Mouse (Mus musculus): ENCODE results near the gene Adamts4.

Adamts4 gene

DNA sequence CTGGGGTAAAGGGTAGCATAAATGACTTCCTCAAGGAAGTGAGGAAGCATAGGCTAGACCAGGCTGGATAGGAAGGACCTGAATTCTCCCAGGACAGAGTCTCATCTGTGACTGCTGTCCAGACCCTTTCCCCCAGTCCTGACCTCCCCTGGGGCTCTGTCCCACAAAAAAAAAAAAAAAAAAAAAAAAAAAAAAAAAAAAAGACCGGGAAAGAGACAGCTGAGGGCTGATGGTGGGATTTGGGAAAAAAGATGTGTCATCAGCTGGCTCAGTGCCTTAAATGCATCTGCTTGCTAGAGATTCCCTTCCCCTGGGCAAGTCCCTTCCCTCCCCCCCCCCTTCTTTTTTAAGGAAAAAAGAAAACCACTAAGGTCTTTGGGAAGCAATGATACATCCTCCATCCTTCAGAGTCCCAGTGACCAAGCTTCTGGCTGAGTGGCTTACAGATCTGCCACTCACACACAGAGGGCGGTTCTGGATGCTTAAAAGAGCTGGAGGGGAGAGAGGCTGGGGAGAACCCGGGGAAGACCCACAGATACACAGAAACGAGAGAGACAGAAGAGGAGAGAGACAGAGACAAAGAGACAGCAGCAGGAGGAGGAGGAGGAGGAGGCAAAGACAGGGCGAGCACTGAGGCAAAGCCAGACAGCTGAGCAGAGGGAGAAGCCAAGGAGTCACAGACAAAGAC, at the start of gene Adamts4:
TSS of gene Adamts4 (plus strand) at position 509 of the 688 bp plus-strand sequence.
- DNase-seq (ENCODE audit: low spot score in 2 of 2): no peak

DNA sequence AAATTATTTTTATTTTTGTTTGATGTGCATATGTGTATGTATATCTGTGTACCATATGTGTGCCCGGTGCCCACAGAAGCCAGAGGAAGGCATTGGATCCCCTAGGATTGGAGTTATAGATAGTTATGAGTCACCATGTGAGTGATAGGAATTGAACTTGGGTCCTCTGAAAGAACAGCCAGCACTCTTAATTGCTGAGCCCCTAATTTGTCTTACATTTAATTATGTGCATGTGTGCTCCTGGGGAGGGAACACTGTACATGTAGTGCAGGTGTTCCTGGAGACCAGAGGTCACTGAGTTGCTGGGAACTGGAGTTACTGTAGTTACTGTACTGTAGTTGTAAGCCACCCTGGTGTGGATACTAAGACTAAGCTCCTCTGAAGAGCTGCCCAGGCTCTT, 49.5 kb upstream of the Adamts4 start:
- no peak for DNase-seq (ENCODE audit: low spot score in 2 of 2)

DNA sequence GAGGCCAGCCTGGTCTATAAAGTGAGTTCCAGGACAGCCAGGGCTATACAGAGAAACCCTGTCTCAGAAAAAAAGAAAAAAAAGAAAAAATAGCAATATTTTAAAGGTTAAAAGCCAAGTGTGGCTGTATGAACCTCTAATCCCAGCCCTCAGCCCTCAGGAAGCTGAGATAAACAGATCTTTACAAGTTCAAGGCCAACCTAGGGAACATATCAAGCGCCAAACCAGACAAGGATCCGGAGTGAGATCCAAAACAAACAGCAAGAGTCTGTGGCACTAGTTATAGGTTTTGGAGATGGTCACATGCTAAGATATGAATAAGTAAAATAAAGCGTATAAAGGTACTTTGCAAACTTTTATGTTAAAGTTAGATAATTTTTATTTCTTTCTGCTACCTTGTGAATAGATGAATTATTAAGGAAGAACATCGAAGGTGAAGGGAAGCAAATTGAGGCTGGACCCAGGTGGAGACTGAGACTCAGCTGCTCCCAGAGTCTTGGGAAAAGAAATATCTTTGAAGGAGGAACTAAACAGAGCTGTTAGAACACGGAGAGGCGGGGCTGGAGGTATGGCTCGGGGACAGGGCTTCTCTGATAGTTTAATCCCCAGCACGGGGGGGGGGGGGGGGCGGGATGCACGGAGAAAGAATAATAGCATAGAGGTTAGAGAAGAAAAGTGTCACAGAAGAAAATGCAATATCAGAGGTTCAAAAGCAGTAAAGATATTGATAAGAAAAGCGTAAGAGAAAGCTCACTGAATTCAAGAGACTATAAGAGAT, 46.6 kb upstream of the Adamts4 start:
- no peak for DNase-seq (ENCODE audit: low spot score in 2 of 2)

DNA sequence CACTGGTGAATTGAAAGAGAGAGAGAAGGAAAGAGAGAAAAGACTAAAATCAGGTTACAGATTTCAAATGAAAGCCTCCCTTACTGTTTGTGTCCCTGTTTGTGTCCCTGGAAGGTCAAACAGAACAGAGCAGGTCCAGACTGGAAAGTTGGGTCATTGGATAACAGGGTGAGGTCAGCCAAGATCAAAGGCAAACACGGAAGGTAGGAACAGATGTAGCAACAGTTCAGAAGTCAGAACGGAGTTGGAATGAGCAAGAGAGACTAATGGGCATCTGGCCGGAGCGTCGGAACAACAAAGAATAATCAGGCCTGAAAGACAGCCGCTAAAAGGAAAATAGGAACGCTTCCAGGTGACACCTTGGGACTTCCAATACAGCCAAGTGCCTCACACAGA, 46.0 kb upstream of the Adamts4 start:
- no peak for DNase-seq (ENCODE audit: low spot score in 2 of 2)

DNA sequence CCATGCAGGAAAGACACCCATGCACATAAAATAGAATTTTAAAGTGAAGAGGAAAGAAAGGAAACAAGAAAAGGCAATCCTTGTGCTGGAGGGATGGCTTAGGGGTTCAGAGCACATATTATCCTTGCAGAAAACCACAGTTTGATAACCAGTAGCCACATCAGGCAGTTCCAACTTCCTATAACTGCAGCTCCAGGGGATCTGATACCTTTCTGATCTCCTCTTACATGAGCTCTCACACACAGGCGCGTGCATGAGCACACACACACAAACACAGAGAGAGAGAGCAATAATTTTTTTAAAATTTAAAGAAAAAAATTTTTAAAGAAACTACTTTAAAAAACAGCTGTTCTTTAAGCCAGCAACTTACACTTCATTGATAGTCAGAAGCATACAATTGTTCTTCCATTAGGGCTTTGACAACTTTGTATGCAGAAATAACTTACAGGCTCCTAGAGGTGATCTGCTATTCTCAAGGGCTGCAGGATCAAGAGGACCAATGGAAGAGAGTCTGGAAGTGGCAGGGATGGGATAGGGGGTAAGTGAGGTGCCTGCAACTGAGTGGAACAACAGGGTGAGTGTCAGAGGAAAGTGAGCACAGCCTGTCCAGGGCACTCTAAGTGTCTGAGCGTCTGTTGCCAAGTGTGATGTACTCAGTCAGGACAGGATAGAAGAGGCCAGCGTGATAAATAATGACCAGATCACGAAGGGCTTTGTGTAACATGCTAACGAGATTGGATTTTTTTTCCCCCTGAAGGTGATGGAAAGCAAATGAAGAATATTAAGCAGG, 44.3 kb upstream of the Adamts4 start:
- no peak for DNase-seq (ENCODE audit: low spot score in 2 of 2)

DNA sequence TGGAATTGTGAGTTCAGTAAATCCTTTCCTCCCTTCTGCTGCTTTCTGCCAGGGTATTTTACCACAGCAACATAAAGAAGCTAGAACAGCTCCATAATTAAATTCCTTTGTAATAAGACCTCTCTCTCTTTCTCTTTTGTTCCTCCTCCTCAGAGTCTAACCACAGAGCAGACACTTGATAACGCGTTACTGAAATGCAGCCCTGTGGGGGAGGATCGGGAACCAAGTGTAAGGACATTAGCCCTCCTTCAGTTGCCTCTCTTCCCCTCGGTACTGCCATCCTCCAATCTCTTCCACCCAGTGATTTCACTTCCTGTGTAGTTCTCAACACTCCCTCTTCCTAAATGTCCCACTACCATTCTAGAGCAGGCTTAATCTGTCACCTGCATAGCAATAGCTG, 40.8 kb upstream of the Adamts4 start:
- DNase-seq (ENCODE audit: low spot score in 2 of 2): no peak

GRCm38 (mm10) chr1:171212854-171213253, 37.4 kb upstream of the Adamts4 start:
- DNase-seq (ENCODE audit: low spot score in 2 of 2): no peak

GRCm38 (mm10) chr1:171213801-171214496, 36.3 kb upstream of the Adamts4 start, which contains the start of gene Nr1i3:
TSS of gene Nr1i3 (plus strand) at chr1:171213970.
- no peak for DNase-seq (ENCODE audit: low spot score in 2 of 2)

DNA sequence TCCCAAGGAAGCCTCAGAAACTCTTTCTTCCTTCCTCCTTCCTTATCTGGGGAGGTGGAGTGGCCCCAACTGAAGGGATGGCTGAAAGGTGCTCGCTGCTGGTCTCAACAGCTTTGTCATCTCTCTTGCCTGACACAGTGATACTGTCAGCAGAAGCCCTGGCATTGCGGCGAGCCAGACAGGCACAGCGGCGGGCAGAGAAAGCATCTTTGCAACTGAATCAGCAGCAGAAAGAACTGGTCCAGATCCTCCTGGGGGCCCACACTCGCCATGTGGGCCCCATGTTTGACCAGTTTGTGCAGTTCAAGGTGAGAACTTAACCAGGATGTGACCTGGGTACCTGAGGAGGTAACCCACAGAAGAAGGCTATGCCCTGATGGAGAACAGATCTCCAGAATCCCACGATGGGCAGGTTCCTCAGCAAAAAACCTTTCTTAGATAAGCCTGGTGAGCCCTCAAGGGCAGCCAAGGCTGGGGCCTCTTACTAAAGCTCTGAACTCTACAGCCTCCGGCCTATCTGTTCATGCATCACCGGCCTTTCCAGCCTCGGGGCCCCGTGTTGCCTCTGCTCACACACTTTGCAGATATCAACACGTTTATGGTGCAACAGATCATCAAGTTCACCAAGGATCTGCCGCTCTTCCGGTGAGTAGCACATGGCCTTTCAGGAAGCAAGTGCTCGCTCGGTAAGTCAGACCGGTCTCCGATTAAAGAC, 33.8 kb upstream of the Adamts4 start:
- no peak for DNase-seq (ENCODE audit: low spot score in 2 of 2)

DNA sequence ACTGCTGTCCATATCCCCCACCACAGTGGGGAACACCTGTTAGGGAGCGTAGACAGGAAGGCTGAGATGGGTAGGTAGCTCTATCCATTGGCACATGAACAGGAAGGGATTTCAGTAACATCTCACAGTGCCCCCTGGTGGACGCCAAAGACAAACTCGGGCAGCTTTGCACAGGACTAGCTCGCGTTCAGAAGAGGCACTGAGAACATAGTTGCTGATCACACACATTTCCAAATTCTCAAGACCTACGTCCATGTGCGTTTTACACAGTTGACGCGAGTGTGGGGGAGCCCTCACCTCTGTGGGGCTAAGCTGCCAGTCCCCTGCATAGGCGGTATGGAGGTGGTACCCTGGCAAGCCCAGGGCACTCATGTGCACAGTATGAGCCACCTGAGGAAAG, 29.4 kb upstream of the Adamts4 start:
- peak; percentile 73 to 82 for DNase-seq (ENCODE audit: low spot score in 2 of 2)

GRCm38 (mm10) chr1:171221281-171222193, 28.7 kb upstream of the Adamts4 start:
- DNase-seq (ENCODE audit: low spot score in 2 of 2): no peak

DNA sequence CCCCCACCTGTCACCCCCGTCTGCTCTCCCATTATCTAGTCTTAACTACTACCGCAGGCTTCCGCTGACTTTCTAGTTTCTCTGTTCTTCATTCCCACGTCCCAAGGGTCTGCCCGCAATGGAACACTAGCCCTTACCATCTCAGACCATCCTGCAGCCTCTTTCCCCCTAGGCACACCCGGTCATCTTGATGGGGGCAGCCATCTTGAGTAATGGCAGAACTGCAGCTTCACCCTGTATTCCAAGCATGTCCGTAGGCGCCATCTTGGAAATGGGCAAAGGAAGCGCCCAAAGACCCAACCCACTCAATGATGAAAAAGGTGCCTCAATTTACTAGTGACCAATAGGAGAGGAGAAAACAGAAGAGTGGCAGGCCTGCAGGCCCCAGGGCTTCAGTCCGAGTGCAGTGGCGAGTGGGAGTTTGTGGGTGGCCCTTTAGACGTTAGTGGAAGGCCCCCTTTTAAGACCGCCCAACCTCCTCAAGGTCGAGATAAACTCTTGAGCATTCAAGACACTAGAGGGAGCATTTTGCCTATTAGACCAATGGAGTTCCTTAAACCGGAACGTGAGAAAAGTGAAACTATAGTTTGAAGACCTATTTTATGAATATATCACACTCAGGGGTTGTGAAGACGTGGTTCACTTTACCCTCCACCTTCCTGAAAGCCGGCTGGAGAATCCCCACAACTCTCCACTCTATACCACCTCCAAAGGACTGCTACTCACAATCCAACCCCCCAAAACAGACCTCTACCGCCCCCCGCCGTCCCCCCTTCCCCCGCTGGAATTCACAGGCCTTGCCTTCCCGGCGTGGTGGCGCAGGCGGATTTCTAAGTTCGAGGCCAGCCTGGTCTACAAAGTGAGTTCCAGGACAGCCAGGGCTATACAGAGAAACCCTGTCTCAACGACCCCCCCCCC, 27.7 kb upstream of the Adamts4 start, which contains the start of gene Tomm40l:
TSS of gene Tomm40l (minus strand) at position 277 of the 918 bp plus-strand sequence.
- DNase-seq (ENCODE audit: low spot score in 2 of 2): peak; percentile 96 to 97

GRCm38 (mm10) chr1:171223168-171223567, 27.1 kb upstream of the Adamts4 start:
- no peak for DNase-seq (ENCODE audit: low spot score in 2 of 2)

GRCm38 (mm10) chr1:171223796-171224195, 26.4 kb upstream of the Adamts4 start:
- no peak for DNase-seq (ENCODE audit: low spot score in 2 of 2)

DNA sequence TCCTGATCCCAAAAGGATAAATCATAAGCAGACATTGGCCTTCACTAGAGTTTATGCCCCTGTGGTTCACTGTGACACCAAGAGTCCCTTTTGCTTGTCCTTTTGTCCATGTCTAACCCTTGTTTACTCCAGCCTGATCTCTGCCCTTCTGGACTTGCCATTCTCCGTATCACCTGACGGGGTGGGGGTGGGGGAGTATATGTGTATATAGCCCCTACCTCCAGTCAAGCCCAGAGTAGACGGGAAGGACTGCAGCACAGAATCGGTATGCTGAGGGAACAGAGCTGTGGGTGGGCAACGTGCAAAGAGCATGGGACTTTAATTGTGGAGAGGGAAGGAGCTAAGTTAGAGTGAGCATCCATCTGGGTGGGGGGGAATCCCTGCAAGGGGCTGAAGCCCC, 25.4 kb upstream of the Adamts4 start, which contains the start of gene Apoa2:
TSS of gene Apoa2 (plus strand) at position 198 of the 400 bp plus-strand sequence.
- no peak for DNase-seq (ENCODE audit: low spot score in 2 of 2)

DNA sequence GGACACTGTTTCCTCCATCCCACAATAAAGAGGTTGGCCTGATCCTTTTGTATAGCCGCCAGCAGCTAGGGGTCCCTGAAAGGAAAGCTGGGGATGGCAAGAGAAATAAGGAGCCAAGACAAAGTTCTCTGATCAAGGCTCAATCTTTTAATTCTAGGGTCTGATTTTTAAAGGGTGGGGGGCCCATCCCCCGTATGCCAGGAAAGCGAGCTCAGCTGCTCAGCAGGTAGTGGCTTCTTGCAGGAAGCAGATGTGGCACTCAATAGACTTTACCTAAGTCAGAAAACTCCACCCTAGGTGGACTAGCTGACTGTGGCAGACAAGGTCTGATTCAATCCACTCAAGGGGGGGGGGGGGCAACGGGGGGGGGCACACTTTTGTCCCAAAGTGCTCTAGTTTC, 23.4 kb upstream of the Adamts4 start:
- no peak for DNase-seq (ENCODE audit: low spot score in 2 of 2)

DNA sequence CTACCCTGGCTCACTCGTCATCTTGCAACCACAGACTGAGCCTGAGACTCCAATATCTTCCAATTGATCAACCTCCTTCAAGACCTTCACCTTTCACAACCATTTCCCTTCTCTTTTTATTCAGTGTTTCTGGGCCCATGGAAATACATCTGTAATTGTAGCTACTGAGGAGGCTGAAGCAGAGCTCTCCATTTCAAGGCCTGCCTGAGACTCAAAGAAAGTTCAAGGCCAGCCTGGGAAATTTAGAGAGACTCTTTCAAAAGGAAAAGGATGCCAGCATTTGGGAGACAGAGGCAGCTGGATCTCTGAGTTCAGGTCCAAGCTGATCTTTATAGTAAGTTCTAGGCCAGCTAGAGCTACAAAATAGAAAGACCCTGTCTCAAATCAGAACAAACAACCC, 22.3 kb upstream of the Adamts4 start:
- DNase-seq (ENCODE audit: low spot score in 2 of 2): no peak

DNA sequence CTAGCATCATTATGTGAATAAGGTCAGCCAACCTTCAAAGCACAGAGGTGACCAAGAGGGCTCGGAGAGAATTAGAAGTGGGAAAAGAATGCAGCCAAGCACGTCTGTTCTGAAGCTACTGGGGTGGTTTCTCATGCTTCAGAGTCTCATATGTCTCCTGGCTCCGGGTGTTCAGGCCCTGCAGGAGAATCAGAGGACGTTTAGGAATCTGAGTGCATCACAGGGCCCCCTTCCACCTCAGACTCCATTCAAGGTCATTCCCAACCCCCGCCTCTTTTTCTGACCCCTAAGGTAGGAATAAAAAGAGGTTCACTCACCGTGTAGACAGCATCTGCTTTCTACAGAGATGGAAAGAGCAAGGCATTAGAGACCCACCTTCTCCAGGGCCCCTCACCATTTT, 20.5 kb upstream of the Adamts4 start:
- DNase-seq (ENCODE audit: low spot score in 2 of 2): no peak

DNA sequence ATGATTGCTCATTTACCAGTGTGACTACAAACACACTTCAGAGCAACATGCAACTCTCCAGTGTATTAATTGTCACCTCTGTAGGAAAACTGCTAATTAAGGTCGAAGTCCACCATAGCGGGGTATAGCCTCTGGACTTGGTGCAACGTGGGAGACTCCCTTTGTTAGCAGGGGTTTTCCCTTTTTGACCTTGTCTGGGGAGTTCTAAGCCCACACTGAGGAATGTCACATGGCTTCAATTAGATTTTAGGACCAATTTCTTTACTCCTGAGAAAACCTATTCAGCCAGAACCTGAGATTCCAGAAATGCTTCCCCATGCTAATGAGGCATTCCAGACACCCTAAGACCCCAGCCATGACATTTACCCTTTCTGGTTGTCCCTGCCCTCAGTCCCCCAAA, 20.0 kb upstream of the Adamts4 start:
- DNase-seq (ENCODE audit: low spot score in 2 of 2): no peak

Measured in natural killer cell, adult 2 months (primary cell).